Mouse (Mus musculus): ENCODE data around the gene Olfr1444. TPM values are rescaled to one million over a fixed set of nuclear protein-coding genes. Genes with fewer than 3 reads are reported as not detected.

Gene Olfr1444
- polyA plus RNA-seq (2015; fragmentation: Nextera tagmentation; extraction: Ambion mirVana): not detected in 2 replicates

DNA sequence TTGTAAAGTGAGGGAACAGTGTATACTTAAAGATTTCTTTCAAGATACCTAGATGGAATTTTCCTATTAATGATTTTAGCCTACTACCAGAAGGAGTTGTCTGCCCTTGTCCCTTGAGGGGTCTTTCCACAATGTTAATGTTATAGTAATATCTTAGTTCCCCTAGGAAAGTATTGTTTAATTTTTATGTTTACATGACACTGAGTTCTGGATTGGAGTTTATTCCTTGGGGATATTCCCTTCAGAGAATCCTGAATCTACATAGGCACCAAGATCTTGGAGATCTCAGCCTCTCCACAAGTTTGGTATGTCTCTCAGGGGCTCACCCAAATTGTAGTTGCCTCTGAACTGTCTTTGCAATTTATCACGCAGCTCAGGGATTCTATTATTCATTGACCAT lies at the start of gene Olfr1444:
Olfr1444 (plus strand) TSS at position 301 of the 400 bp plus-strand sequence.
- H3K4me3 ChIP-seq (replicated peaks): no peak within 1 kb of the TSS
- no peaks in the 10 kb centered on the region for H3K27me3 ChIP-seq (replicated peaks)
- no peaks in the 10 kb centered on the region for H3K36me3 ChIP-seq
- ATAC-seq (ENCODE audit: low FRiP score): no peak
- no peak within 1 kb of the TSS for H3K4me2 ChIP-seq
- WGBS: 61% methylated on average over 1 of the region's 1 CpGs
- 0 out of 2 replicates have a peak, but pooled peaks cover 3% of the 10 kb centered on the region for H3K9me3 ChIP-seq (replicated peaks)
- no peaks in the 10 kb centered on the region for H3K4me1 ChIP-seq
- no peak within 1 kb of the TSS for H3K9ac ChIP-seq (replicated peaks)
- H3K27ac ChIP-seq (replicated peaks): no peak within 1 kb of the TSS

DNA sequence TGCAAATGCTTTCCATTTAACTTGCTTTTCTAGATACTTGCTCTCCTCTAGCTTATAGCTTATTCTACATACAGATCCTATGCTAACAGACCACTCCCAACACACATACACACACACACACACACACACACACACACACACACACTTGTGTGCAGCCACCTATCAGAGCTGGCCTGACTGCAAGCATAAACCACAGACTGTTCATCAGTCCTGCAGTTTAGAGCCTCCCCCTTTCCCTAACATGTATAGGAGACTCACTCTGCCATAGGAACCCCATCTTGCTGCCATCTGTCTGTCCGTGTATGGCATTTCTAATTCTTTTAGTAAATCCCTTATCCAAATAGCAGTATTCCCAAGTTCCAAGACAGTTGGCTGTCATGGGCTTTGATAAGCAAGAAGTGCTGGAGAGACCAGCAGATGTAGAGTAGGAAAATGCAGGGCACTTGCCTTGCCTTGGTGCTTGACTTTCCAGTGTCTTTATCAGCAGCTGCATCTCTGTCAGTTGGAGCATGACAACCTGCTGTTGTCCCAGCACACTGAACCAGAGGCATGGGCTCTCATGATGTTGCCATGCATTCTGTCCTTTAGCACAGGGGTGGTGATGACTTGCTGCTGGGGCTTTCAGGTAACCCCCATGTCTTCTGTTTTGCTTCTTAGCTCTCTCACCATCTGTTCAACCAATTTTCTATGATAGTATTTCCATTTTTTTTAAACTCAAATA lies 44.3 kb upstream of the Olfr1444 start:
- no peak for ATAC-seq (ENCODE audit: low FRiP score)
- no peak overlapping the region for H3K4me2 ChIP-seq
- H3K9ac ChIP-seq (replicated peaks): no peak overlapping the region
- H3K27ac ChIP-seq (replicated peaks): no peak overlapping the region
- no peak overlapping the region for H3K4me3 ChIP-seq (replicated peaks)
- H3K36me3 ChIP-seq: no peaks in the 10 kb centered on the region
- no peaks in the 10 kb centered on the region for H3K9me3 ChIP-seq (replicated peaks)
- WGBS: 70% methylated on average over 1 of the region's 1 CpGs
- no peaks in the 10 kb centered on the region for H3K27me3 ChIP-seq (replicated peaks)
- H3K4me1 ChIP-seq: no peaks in the 10 kb centered on the region

DNA sequence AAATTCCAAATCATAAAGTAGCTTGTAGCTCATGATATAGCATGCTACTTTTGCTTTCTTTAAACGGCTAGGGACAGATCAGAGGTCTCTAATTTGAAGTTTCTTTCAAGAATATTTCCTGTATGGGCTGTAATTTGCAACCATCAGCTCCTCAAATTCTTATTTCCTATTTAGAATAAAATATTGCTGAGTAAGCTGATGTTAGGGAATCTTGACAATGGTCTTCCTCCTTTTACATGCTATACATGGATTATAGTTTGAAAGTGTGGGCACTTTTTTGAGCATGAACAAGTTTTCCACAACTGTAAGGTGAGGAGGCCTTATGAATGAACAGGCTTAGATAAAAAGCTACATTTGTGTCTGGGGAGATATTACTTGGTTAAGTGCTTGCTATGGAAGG lies 43.2 kb upstream of the Olfr1444 start:
- Histone ChIP-seq H3K27me3 (replicated peaks) (no peaks in the 10 kb centered on the region), H3K27ac (replicated peaks) (no peak overlapping the region), H3K4me2 (no peak overlapping the region), H3K9ac (replicated peaks) (no peak overlapping the region), H3K36me3 (no peaks in the 10 kb centered on the region), H3K4me3 (replicated peaks) (no peak overlapping the region), H3K4me1 (no peaks in the 10 kb centered on the region), H3K9me3 (replicated peaks) (no peaks in the 10 kb centered on the region)
- no peak for ATAC-seq (ENCODE audit: low FRiP score)
- 80% methylated on average over 1 of the region's 1 CpGs for WGBS

DNA sequence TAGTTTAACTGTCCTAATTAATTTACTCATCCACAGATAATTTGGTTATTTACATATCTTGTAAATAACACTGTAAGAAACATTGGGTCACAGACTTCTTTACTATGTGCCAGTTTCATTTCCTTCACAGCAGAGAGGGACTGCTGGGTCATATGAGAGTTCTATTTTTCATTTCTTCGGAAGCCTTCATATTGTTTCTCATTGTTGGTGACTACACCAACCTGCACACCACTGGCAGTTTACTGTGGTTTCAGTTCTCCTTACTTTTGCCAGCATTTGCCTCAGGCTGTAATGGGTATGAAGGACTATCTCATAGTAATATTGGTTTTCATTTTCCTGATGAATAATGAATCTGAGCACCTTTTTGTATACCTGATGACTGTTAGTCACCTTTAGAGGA lies 38.6 kb upstream of the Olfr1444 start:
- no peaks in the 10 kb centered on the region for H3K9me3 ChIP-seq (replicated peaks)
- 90% methylated on average over 1 of the region's 1 CpGs for WGBS
- no peak overlapping the region for H3K4me3 ChIP-seq (replicated peaks)
- no peak overlapping the region for H3K9ac ChIP-seq (replicated peaks)
- no peaks in the 10 kb centered on the region for H3K36me3 ChIP-seq
- no peak overlapping the region for H3K4me2 ChIP-seq
- H3K4me1 ChIP-seq: no peaks in the 10 kb centered on the region
- H3K27ac ChIP-seq (replicated peaks): no peak overlapping the region
- H3K27me3 ChIP-seq (replicated peaks): no peaks in the 10 kb centered on the region
- no peak for ATAC-seq (ENCODE audit: low FRiP score)

DNA sequence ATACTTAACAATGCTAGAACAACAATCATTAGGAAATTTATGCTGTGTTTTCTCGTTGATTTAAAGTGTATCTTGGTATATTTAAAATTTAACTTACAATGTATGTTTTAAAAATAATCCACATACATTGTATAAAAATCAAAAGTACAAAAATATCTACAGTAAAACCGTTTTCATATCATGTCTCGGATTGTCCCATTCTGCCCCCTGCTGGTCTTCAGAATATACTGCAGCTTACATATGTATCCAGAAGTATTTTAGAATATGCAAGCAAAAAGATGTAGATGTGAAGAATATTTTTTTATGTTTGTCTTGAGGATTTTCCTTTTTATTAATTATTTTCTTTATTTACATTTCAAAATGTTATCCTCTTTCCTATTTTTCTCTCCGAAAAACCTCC lies 36.7 kb upstream of the Olfr1444 start:
- no peaks in the 10 kb centered on the region for H3K36me3 ChIP-seq
- no peak overlapping the region for H3K9ac ChIP-seq (replicated peaks)
- H3K27ac ChIP-seq (replicated peaks): no peak overlapping the region
- no peak overlapping the region for H3K4me3 ChIP-seq (replicated peaks)
- H3K9me3 ChIP-seq (replicated peaks): no peaks in the 10 kb centered on the region
- no peaks in the 10 kb centered on the region for H3K4me1 ChIP-seq
- no peak overlapping the region for H3K4me2 ChIP-seq
- no peaks in the 10 kb centered on the region for H3K27me3 ChIP-seq (replicated peaks)
- ATAC-seq (ENCODE audit: low FRiP score): no peak
- 43% methylated on average over 4 of the region's 4 CpGs for WGBS

DNA sequence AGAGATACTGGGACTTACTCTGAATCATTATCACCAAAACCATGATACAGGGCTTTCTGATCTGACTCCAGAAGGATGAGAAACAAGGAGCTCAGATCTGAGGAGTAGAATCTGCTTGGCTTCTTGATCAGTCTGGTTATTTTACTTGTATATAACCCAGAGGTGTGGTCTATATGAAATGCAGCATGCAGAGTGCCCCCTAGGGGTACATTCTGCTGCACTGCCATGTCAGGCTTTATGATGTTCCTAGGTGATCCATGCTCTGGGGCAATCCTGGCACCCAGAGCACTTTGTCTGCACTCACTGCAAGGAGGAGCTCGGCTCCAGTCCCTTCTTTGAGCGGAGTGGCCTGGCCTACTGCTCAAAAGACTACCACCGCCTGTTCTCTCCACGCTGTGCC lies 32.5 kb upstream of the Olfr1444 start:
- Histone ChIP-seq H3K9me3 (replicated peaks) (no peaks in the 10 kb centered on the region), H3K36me3 (no peaks in the 10 kb centered on the region), H3K4me3 (replicated peaks) (no peak overlapping the region), H3K4me1 (no peaks in the 10 kb centered on the region), H3K27me3 (replicated peaks) (no peaks in the 10 kb centered on the region), H3K4me2 (no peak overlapping the region), H3K27ac (replicated peaks) (no peak overlapping the region), H3K9ac (replicated peaks) (no peak overlapping the region)
- no peak for ATAC-seq (ENCODE audit: low FRiP score)
- WGBS: 78% methylated on average over 4 of the region's 4 CpGs

DNA sequence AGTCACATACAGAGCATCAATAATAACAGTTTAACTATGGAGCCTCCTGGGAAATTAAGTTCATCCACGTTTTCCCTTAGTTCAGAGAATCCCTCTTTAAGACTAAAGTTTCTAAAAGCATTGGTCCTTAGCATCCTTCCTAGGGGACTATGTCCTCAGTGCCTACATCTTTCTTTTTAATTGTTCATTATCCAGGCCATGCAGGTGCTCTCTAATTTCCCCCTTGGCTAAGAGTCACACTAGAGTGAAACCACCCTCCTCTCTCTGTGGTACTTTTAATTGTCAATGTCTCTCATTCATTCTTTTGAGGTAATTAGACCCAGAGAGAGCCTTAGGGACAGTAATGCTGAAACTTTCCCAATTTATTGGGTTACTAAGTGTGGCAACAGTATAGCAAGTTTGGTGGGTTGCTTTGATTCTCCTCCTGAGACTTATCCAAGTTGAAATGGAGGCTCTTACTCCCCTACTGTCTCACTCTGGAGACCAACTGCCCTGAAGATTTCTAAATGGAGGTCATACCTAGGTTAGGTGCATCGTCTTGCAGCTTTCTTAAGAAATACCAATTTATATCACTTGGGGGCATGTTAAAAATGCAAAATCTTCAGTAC lies 26.2 kb upstream of the Olfr1444 start:
- H3K9me3 ChIP-seq (replicated peaks): no peaks in the 10 kb centered on the region
- no peak overlapping the region for H3K4me2 ChIP-seq
- H3K9ac ChIP-seq (replicated peaks): no peak overlapping the region
- no peaks in the 10 kb centered on the region for H3K4me1 ChIP-seq
- 70% methylated on average over 2 of the region's 2 CpGs for WGBS
- ATAC-seq (ENCODE audit: low FRiP score): peak; percentile 38
- H3K36me3 ChIP-seq: no peaks in the 10 kb centered on the region
- no peak overlapping the region for H3K27ac ChIP-seq (replicated peaks)
- no peak overlapping the region for H3K4me3 ChIP-seq (replicated peaks)
- H3K27me3 ChIP-seq (replicated peaks): no peaks in the 10 kb centered on the region

DNA sequence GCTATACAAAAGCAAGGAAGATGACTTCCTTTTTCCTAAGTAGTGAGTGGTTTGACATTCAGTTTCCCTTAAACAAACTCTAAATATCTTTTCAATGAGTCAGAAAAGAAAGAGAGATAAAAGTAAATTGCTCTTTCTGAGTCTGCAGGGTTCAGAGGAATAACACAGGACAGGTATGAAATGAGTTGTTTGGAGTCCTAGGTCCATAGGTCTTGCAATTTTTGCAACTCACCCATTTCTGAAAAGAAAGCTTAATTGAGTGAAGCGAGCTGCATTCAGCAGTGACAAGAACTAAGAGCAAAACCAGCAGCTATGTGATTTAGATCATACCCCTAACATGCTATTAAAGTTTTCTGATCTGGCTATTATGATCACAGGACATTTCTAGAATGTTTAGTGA lies 25.5 kb upstream of the Olfr1444 start:
- ATAC-seq (ENCODE audit: low FRiP score): no peak
- WGBS: 78% methylated on average over 1 of the region's 1 CpGs
- Histone ChIP-seq H3K36me3 (no peaks in the 10 kb centered on the region), H3K4me3 (replicated peaks) (no peak overlapping the region), H3K27me3 (replicated peaks) (no peaks in the 10 kb centered on the region), H3K9me3 (replicated peaks) (no peaks in the 10 kb centered on the region), H3K4me1 (no peaks in the 10 kb centered on the region), H3K4me2 (no peak overlapping the region), H3K9ac (replicated peaks) (no peak overlapping the region), H3K27ac (replicated peaks) (no peak overlapping the region)

DNA sequence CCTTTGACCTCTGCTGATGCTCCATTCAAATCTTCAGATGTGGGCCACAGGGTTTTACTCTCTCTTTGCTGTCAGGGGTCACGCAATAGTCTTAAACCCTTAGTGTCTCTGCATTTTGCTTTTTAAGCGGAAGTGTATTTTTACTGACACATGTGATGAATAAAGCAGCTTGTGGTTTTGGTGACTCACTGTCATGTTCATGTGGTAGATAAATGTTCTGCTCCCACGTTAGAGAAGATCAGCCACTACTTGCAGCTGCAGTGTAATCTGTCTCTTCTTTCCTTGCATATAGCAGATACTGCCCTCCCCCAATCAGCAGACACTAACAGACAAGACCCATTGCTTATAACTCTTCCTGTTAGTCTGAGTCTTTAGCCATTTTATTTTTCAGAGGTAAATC lies 23.5 kb upstream of the Olfr1444 start:
- H3K27me3 ChIP-seq (replicated peaks): no peaks in the 10 kb centered on the region
- H3K4me1 ChIP-seq: no peaks in the 10 kb centered on the region
- H3K36me3 ChIP-seq: no peaks in the 10 kb centered on the region
- no peak for ATAC-seq (ENCODE audit: low FRiP score)
- no peak overlapping the region for H3K27ac ChIP-seq (replicated peaks)
- WGBS: 82% methylated on average over 3 of the region's 3 CpGs
- no peak overlapping the region for H3K4me2 ChIP-seq
- no peak overlapping the region for H3K9ac ChIP-seq (replicated peaks)
- no peak overlapping the region for H3K4me3 ChIP-seq (replicated peaks)
- H3K9me3 ChIP-seq (replicated peaks): no peaks in the 10 kb centered on the region

DNA sequence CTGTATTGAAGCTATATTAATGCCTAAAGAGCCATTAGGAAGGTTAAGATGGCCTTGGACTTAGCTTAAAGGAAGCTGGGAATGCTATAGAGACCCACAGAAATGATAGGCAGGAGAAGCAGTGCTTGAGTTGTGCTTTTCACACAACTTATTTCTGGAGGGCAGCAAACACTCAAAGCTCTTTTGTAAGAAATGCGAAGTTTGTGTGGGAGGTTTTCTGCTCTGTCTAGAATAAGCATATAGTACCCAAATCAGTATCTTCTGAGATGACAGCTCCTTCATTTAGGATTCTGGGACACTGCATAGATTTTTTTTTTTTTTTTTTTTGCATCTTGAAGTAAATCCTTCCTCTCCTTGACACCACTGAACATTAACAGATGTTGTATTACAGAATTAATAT lies 18.6 kb upstream of the Olfr1444 start:
- 89% methylated on average over 1 of the region's 1 CpGs for WGBS
- H3K27ac ChIP-seq (replicated peaks): no peak overlapping the region
- ATAC-seq (ENCODE audit: low FRiP score): no peak
- H3K36me3 ChIP-seq: no peaks in the 10 kb centered on the region
- no peaks in the 10 kb centered on the region for H3K4me1 ChIP-seq
- no peak overlapping the region for H3K4me3 ChIP-seq (replicated peaks)
- H3K9ac ChIP-seq (replicated peaks): no peak overlapping the region
- H3K9me3 ChIP-seq (replicated peaks): no peaks in the 10 kb centered on the region
- H3K27me3 ChIP-seq (replicated peaks): no peaks in the 10 kb centered on the region
- H3K4me2 ChIP-seq: no peak overlapping the region

DNA sequence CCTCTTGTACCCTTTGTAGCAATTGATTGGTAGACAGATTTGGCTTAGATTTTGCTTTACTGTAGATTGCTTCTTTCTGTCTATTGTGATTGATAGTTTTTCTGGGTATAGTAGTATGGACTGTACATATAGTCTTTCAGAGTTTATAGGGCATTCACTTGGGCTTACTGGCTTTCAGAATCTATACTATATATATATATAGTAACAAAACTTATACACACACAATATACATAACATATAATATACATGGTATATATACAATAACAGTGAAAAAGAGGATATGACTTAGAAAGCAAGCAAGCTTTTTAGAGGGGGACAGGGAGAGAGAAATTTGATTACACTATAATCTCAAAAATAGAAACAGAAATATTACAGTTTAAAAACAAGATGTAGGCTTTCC lies 10.7 kb upstream of the Olfr1444 start, which contains the start of gene Gm5244:
Gm5244 (plus strand) TSS at position 301 of the 400 bp plus-strand sequence.
- Histone ChIP-seq H3K9me3 (replicated peaks) (no peaks in the 10 kb centered on the region), H3K36me3 (no peaks in the 10 kb centered on the region), H3K4me3 (replicated peaks) (no peak within 1 kb of the TSS), H3K27me3 (replicated peaks) (no peaks in the 10 kb centered on the region), H3K27ac (replicated peaks) (no peak within 1 kb of the TSS), H3K4me2 (no peak within 1 kb of the TSS), H3K9ac (replicated peaks) (no peak within 1 kb of the TSS), H3K4me1 (no peaks in the 10 kb centered on the region)
- no peak for ATAC-seq (ENCODE audit: low FRiP score)

DNA sequence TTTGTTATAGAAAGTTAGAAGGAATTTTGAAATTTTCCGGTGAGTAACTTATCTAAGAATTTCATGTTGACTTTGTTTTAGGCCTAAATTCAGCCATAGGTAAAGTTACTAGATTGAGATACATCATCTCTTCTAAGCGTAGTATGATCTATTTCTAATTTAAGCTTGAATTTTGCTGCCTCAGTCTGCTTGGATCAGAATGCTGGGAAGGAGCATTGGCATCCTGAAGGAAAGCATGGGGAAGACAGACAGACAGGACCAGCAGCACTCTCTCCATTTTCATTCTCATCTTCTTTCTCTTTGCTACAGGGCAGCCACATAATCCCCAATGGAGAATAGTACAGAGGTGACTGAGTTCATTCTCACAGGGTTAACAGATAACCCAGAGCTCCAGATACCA lies 26.5 kb downstream of the Olfr1444 start, which contains the start of gene Olfr1445:
Olfr1445 (plus strand) TSS at position 301 of the 400 bp plus-strand sequence.
- WGBS: 89% methylated on average over 2 of the region's 2 CpGs
- H3K27me3 ChIP-seq (replicated peaks): no peaks in the 10 kb centered on the region
- no peaks in the 10 kb centered on the region for H3K36me3 ChIP-seq
- H3K4me1 ChIP-seq: no peaks in the 10 kb centered on the region
- no peak within 1 kb of the TSS for H3K27ac ChIP-seq (replicated peaks)
- H3K4me3 ChIP-seq (replicated peaks): no peak within 1 kb of the TSS
- no peak within 1 kb of the TSS for H3K9ac ChIP-seq (replicated peaks)
- no peak for ATAC-seq (ENCODE audit: low FRiP score)
- H3K4me2 ChIP-seq: no peak within 1 kb of the TSS
- H3K9me3 ChIP-seq (replicated peaks): no peaks in the 10 kb centered on the region

Measured in neural tube, embryonic 15.5 days (tissue).